Mouse (Mus musculus) C2C12 (cell line): ENCODE measurements around the gene Tmem114.

Experiments
- CEBPB ChIP-seq: IDR thresholded peaks from one replicate; pipeline ENCODE4 v1.6.1; 2011; ENCODE audit warnings: low read depth, mild to moderate bottlenecking, control low read depth, moderate library complexity
- CTCF ChIP-seq: IDR thresholded peaks from one replicate; pipeline ENCODE4 v1.5.1; 2011; ENCODE audit not compliant: control insufficient read depth, insufficient read depth, insufficient read length
- FOSL1 ChIP-seq: IDR thresholded peaks from one replicate; pipeline ENCODE4 v1.8.0; 2011; ENCODE audit warnings: mild to moderate bottlenecking, low read length; ENCODE audit not compliant: poor library complexity, insufficient read depth, severe bottlenecking
- MAX ChIP-seq: IDR thresholded peaks from one replicate; pipeline ENCODE4 v1.6.1; 2011; ENCODE audit warnings: mild to moderate bottlenecking, control low read depth
- MYOD1 ChIP-seq: IDR thresholded peaks from one replicate; pipeline ENCODE4 v1.6.1; 2011; ENCODE audit warnings: low read depth; ENCODE audit not compliant: control insufficient read depth, insufficient read length
- MYOG ChIP-seq: IDR thresholded peaks from one replicate; pipeline ENCODE4 v1.6.1; 2011; ENCODE audit not compliant: control insufficient read depth, insufficient read length; ENCODE audit errors: extremely low read depth
- USF1 ChIP-seq: IDR thresholded peaks from one replicate; pipeline ENCODE4 v1.6.1; 2011; ENCODE audit warnings: low read depth, mild to moderate bottlenecking, control low read depth, moderate library complexity

- TF ChIP-seq MAX (no peak), CTCF (no peak), USF1 (no peak), MYOD1 (no peak), FOSL1 (no peak), CEBPB (no peak), MYOG (no peak)
Measured at GRCm38 (mm10) chr16:8420842-8421241, 4.1 kb downstream of the Tmem114 start.
